Mouse (Mus musculus): ENCODE results near the gene Synj2. TPM values are rescaled to one million over a fixed set of nuclear protein-coding genes. Genes with fewer than 3 reads are reported as not detected.
A peak's percentile ranks its signal among the peaks of the same experiment; 100 is the strongest.

Synj2 gene
- polyA plus RNA-seq, 1 experiment from 2014 or later = 3.3 TPM

GRCm38 (mm10) chr17:5959096-5959495 is 18.0 kb downstream of the Synj2 start:
- H3K9me3 ChIP-seq (ENCODE audit: control insufficient read depth, low read length) = no peaks in the 10 kb centered on the region
- peaks cover 21% of the 10 kb centered on the region for H3K4me1 ChIP-seq (replicated peaks; ENCODE audit: control insufficient read depth, insufficient read depth)
- peak overlapping the region; percentile 32 for H3K4me2 ChIP-seq (replicated peaks; ENCODE audit: low read depth)
- H3K36me3 ChIP-seq (ENCODE audit: control insufficient read depth, insufficient read depth, low read length) = no peaks in the 10 kb centered on the region
- peak; percentile 61 for TF ChIP-seq EP300 (optimal IDR thresholded peaks at IDR 0.05)
- no peak for TF ChIP-seq CTCF (IDR thresholded peaks at IDR 0.05; ENCODE audit: low read depth)
- ATAC-seq (ENCODE audit: low FRiP score, low TSS enrichment) = peak; percentile 45
- H3K9ac ChIP-seq (ENCODE audit: low read length) = peak overlapping the region; percentile 47
- no peak overlapping the region for H3K4me3 ChIP-seq (ENCODE audit: low read depth, low read length)
- 50% methylated on average over 7 of the region's 7 CpGs for WGBS
- DNase-seq (ENCODE audit: low spot score) = peak; percentile 70
- H3K27me3 ChIP-seq (ENCODE audit: control insufficient read depth, insufficient read depth, low read length) = no peaks in the 10 kb centered on the region
- peak overlapping the region; percentile 86 for H3K27ac ChIP-seq (replicated peaks)

GRCm38 (mm10) chr17:5959802-5960201 is 18.7 kb downstream of the Synj2 start:
- Histone ChIP-seq H3K9me3 (ENCODE audit: control insufficient read depth, low read length) (no peaks in the 10 kb centered on the region), H3K9ac (ENCODE audit: low read length) (no peak overlapping the region), H3K27ac (replicated peaks) (peak overlapping the region; percentile 86), H3K27me3 (ENCODE audit: control insufficient read depth, insufficient read depth, low read length) (no peaks in the 10 kb centered on the region), H3K4me3 (ENCODE audit: low read depth, low read length) (no peak overlapping the region), H3K4me1 (replicated peaks; ENCODE audit: control insufficient read depth, insufficient read depth) (peaks cover 21% of the 10 kb centered on the region), H3K4me2 (replicated peaks; ENCODE audit: low read depth) (no peak overlapping the region; the same call in 1 of the 2 replicates), H3K36me3 (ENCODE audit: control insufficient read depth, insufficient read depth, low read length) (no peaks in the 10 kb centered on the region)
- DNase-seq (ENCODE audit: low spot score) (no peak), ATAC-seq (ENCODE audit: low FRiP score, low TSS enrichment) (no peak; the same call in 1 of the 2 replicates)
- 25% methylated on average over 9 of the region's 9 CpGs for WGBS
- TF ChIP-seq CTCF (IDR thresholded peaks at IDR 0.05; ENCODE audit: low read depth) = no peak
- TF ChIP-seq EP300 (optimal IDR thresholded peaks at IDR 0.05) = no peak

GRCm38 (mm10) chr17:5963766-5964165 is 22.7 kb downstream of the Synj2 start:
- DNase-seq (ENCODE audit: low spot score) (peak; percentile 60), ATAC-seq (ENCODE audit: low FRiP score, low TSS enrichment) (no peak)
- Histone ChIP-seq H3K9me3 (ENCODE audit: control insufficient read depth, low read length) (no peaks in the 10 kb centered on the region), H3K9ac (ENCODE audit: low read length) (no peak overlapping the region), H3K4me2 (replicated peaks; ENCODE audit: low read depth) (no peak overlapping the region), H3K27ac (replicated peaks) (no peak overlapping the region), H3K4me1 (replicated peaks; ENCODE audit: control insufficient read depth, insufficient read depth) (peaks cover 17% of the 10 kb centered on the region), H3K27me3 (ENCODE audit: control insufficient read depth, insufficient read depth, low read length) (no peaks in the 10 kb centered on the region), H3K4me3 (ENCODE audit: low read depth, low read length) (no peak overlapping the region), H3K36me3 (ENCODE audit: control insufficient read depth, insufficient read depth, low read length) (no peaks in the 10 kb centered on the region)
- 71% methylated on average over 8 of the region's 8 CpGs for WGBS
- no peak for TF ChIP-seq EP300 (optimal IDR thresholded peaks at IDR 0.05)
- TF ChIP-seq CTCF (IDR thresholded peaks at IDR 0.05; ENCODE audit: low read depth) = no peak

- ATAC-seq (ENCODE audit: low FRiP score, low TSS enrichment) (peak; percentile 28), DNase-seq (ENCODE audit: low spot score) (peak; percentile 46)
- Histone ChIP-seq H3K36me3 (ENCODE audit: control insufficient read depth, insufficient read depth, low read length) (no peaks in the 10 kb centered on the region), H3K4me3 (ENCODE audit: low read depth, low read length) (no peak overlapping the region), H3K27ac (replicated peaks) (peak overlapping the region; percentile 53; the same call in 1 of the 2 replicates), H3K9ac (ENCODE audit: low read length) (no peak overlapping the region), H3K27me3 (ENCODE audit: control insufficient read depth, insufficient read depth, low read length) (no peaks in the 10 kb centered on the region), H3K9me3 (ENCODE audit: control insufficient read depth, low read length) (no peaks in the 10 kb centered on the region), H3K4me2 (replicated peaks; ENCODE audit: low read depth) (no peak overlapping the region), H3K4me1 (replicated peaks; ENCODE audit: control insufficient read depth, insufficient read depth) (peaks cover 6% of the 10 kb centered on the region)
- TF ChIP-seq EP300 (optimal IDR thresholded peaks at IDR 0.05) (no peak), CTCF (IDR thresholded peaks at IDR 0.05; ENCODE audit: low read depth) (no peak)
- 32% methylated on average over 9 of the region's 9 CpGs for WGBS
Observed at GRCm38 (mm10) chr17:5965084-5965781, 24.2 kb downstream of the Synj2 start.

GRCm38 (mm10) chr17:5966706-5967105 is 25.6 kb downstream of the Synj2 start:
- H3K36me3 ChIP-seq (ENCODE audit: control insufficient read depth, insufficient read depth, low read length) = no peaks in the 10 kb centered on the region
- TF ChIP-seq CTCF (IDR thresholded peaks at IDR 0.05; ENCODE audit: low read depth) = no peak
- no peak for TF ChIP-seq EP300 (optimal IDR thresholded peaks at IDR 0.05)
- no peak for ATAC-seq (ENCODE audit: low FRiP score, low TSS enrichment)
- no peak overlapping the region for H3K4me3 ChIP-seq (ENCODE audit: low read depth, low read length)
- WGBS = 87% methylated on average over 5 of the region's 5 CpGs
- H3K9me3 ChIP-seq (ENCODE audit: control insufficient read depth, low read length) = no peaks in the 10 kb centered on the region
- no peak overlapping the region for H3K9ac ChIP-seq (ENCODE audit: low read length)
- H3K27ac ChIP-seq (replicated peaks) = no peak overlapping the region
- no peak for DNase-seq (ENCODE audit: low spot score)
- H3K4me1 ChIP-seq (replicated peaks; ENCODE audit: control insufficient read depth, insufficient read depth) = no peaks in the 10 kb centered on the region
- H3K27me3 ChIP-seq (ENCODE audit: control insufficient read depth, insufficient read depth, low read length) = no peaks in the 10 kb centered on the region
- H3K4me2 ChIP-seq (replicated peaks; ENCODE audit: low read depth) = no peak overlapping the region

- peak; percentile 84 for ATAC-seq (ENCODE audit: low FRiP score, low TSS enrichment)
- no peak for TF ChIP-seq CTCF (IDR thresholded peaks at IDR 0.05; ENCODE audit: low read depth)
- no peak for TF ChIP-seq EP300 (optimal IDR thresholded peaks at IDR 0.05)
Observed at GRCm38 (mm10) chr17:5968562-5968961, 27.5 kb downstream of the Synj2 start.

More at GRCm38 (mm10) chr17:5968562-5968961, 27.5 kb downstream of the Synj2 start:
- whole genome bisulfite sequencing = 53% methylated on average over 6 of the region's 6 CpGs
- Histone ChIP-seq H3K4me2 (replicated peaks; ENCODE audit: low read depth) (no peak overlapping the region), H3K9me3 (ENCODE audit: control insufficient read depth, low read length) (no peaks in the 10 kb centered on the region), H3K36me3 (ENCODE audit: control insufficient read depth, insufficient read depth, low read length) (no peaks in the 10 kb centered on the region), H3K4me1 (replicated peaks; ENCODE audit: control insufficient read depth, insufficient read depth) (no peaks in the 10 kb centered on the region), H3K27ac (replicated peaks) (peak overlapping the region; percentile 35; the same call in 1 of the 2 replicates), H3K4me3 (ENCODE audit: low read depth, low read length) (no peak overlapping the region), H3K9ac (ENCODE audit: low read length) (no peak overlapping the region), H3K27me3 (ENCODE audit: control insufficient read depth, insufficient read depth, low read length) (no peaks in the 10 kb centered on the region)
- peak; percentile 69 for DNase-seq (ENCODE audit: low spot score)

All from stomach, postnatal 0 days (tissue).